ENCODE assay signal across 9 mouse cellular contexts in the genomic region with DNA sequence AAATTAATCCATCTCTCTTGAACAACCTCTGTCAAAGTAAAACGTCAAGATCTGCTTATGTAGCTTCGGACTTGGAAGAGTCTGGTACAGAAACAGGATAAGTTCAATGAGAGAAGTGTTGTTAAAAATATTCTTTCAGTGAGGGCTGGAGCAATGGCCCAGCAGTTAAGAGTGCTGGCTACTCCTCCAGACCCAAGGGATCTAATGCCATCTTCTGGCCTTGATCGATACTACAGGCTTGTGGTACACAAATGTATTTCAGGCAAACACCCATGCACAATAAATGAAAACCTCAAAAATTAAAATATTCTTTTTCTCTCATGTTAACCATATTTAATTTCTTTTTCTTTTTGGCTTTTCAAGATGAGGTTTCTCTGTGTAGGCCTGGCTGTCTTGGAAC. TPM values are rescaled to one million over a fixed set of nuclear protein-coding genes. Genes with fewer than 3 reads are reported as not detected.
DNase-seq lines count a peak whose midpoint lies in the region; ATAC-seq and TF ChIP-seq lines count a peak whose summit lies in the region.
"Had no signal": no experiment of that assay in that cellular context is flagged by ENCODE, and none has a peak within 500 bp of the region (broad histone marks: within the 10 kb centered on the region; RNA-seq: fewer than 3 reads in every experiment).

No protein-coding gene starts in this region.

- peak overlapping the region; percentile 38; the same call in 1 of the 2 replicates for H3K27ac ChIP-seq in forebrain, embryonic 15.5 days (replicated peaks)
- H3K27ac ChIP-seq in forebrain, embryonic 10.5 days = no peak overlapping the region
- H3K27ac ChIP-seq in cortical plate, adult 2 months (ENCODE audit: insufficient read depth, low read length) = no peak overlapping the region

- no peak for TF ChIP-seq POLR2A in cortical plate, adult 2 months (IDR thresholded peaks at IDR 0.05; ENCODE audit: extremely low read depth, insufficient read depth, low read length)

- no peaks in the 10 kb centered on the region for H3K27me3 ChIP-seq in forebrain, embryonic 15.5 days
- H3K27me3 ChIP-seq in forebrain, embryonic 10.5 days (ENCODE audit: poor library complexity, severe bottlenecking) = no peaks in the 10 kb centered on the region

- H3K9me3 ChIP-seq in forebrain, embryonic 15.5 days = no peaks in the 10 kb centered on the region
- no peaks in the 10 kb centered on the region for H3K9me3 ChIP-seq in forebrain, embryonic 10.5 days

- DNase-seq in forebrain, embryonic 10.5 days (ENCODE audit: extremely low spot score, low spot score) = no peak
- DNase-seq in left cerebral cortex, postnatal 14 days (ENCODE audit: low spot score in 2 of 2) = peak; percentile 43 to 62
- no peak for DNase-seq in left cerebral cortex, postnatal 4 days
- peak; percentile 66 for DNase-seq in A20 (ENCODE audit: low read depth, low spot score)
- no peak for DNase-seq in MN1 (ENCODE audit: low spot score)
- DNase-seq in heart, postnatal 25 days (ENCODE audit: low spot score) = no peak
- DNase-seq: heart, postnatal 36 days had no signal

- peaks cover 8% of the 10 kb centered on the region for H3K4me1 ChIP-seq in forebrain, embryonic 15.5 days
- peaks cover 14% of the 10 kb centered on the region for H3K4me1 ChIP-seq in forebrain, embryonic 10.5 days
- 0 out of 2 replicates have a peak, but pooled peaks cover 2% of the 10 kb centered on the region for H3K4me1 ChIP-seq in cortical plate, adult 2 months (ENCODE audit: control insufficient read depth, insufficient read depth, low read length)

- TF ChIP-seq CTCF in cortical plate, adult 2 months (IDR thresholded peaks at IDR 0.05; ENCODE audit: extremely low read depth, insufficient read depth, low read length) = peak; percentile 37

- ATAC-seq in forebrain, embryonic 15.5 days (replicated peaks) = no peak

- no peak overlapping the region for H3K4me2 ChIP-seq in forebrain, embryonic 15.5 days (replicated peaks)

- H3K4me3 ChIP-seq in forebrain, embryonic 15.5 days = no peak overlapping the region
- H3K4me3 ChIP-seq in forebrain, embryonic 10.5 days = no peak overlapping the region
- no peak overlapping the region for H3K4me3 ChIP-seq in cortical plate, adult 2 months (ENCODE audit: insufficient read depth, low read length)

- intact Hi-C loops in left cerebral cortex, postnatal 14 days (cut with DNase I) = no loop called here
- intact Hi-C loops in left cerebral cortex, postnatal 4 days (cut with DNase I) = no loop called here
- intact Hi-C loops in heart, postnatal 25 days (cut with DNase I) = no loop called here

- 88% methylated on average over 3 of the region's 3 CpGs for WGBS in forebrain, embryonic 15.5 days
- 87% methylated on average over 3 of the region's 3 CpGs for WGBS in forebrain, embryonic 10.5 days

- H3K9ac ChIP-seq in forebrain, embryonic 15.5 days (replicated peaks) = no peak overlapping the region

- peaks cover 3% of the 10 kb centered on the region; the same call in 1 of the 2 replicates for H3K36me3 ChIP-seq in forebrain, embryonic 15.5 days
- H3K36me3 ChIP-seq in forebrain, embryonic 10.5 days (replicated peaks) = peaks cover 71% of the 10 kb centered on the region

RNA-seq across cellular contexts. Expression of a gene that starts 23.4 kb away (rescaled TPM):
- 69.4 and 69.7 TPM in 2 replicates for polyA plus RNA-seq in forebrain, embryonic 15.5 days (2015; fragmentation: Nextera tagmentation; extraction: Ambion mirVana)
- 57.6 and 59.5 TPM in 2 replicates for polyA plus RNA-seq in forebrain, embryonic 10.5 days (2016; fragmentation: Nextera tagmentation; extraction: Ambion mirVana)
- total RNA-seq in left cerebral cortex, postnatal 14 days (2021) = 10 to 100 TPM; 38.9 to 39.6 TPM
- total RNA-seq in left cerebral cortex, postnatal 4 days (2021) = 10 to 100 TPM; 58.0 to 62.3 TPM
- polyA plus RNA-seq in cortical plate, adult 2 months (2012; rRNA removed) = 42.5 and 44.5 TPM in 2 replicates
- 10 to 100 TPM; 18.2 to 18.5 TPM for total RNA-seq in heart, postnatal 25 days (2021)

Comparison
In these comparisons a context has a peak if more than half of its experiments do, and no peak if none do; other contexts are left out.
1. DNase-seq: peak in left cerebral cortex, postnatal 14 days (2 of 2) and A20 (single experiment); none in forebrain, embryonic 10.5 days (single experiment), left cerebral cortex, postnatal 4 days (single experiment), MN1 (single experiment) and heart, postnatal 25 days (single experiment).